Mouse (Mus musculus) retina, postnatal 7 days (tissue): ENCODE results near the gene Eps8l2.

Experiments used
- DNase-seq: peaks from one replicate; pipeline ENCODE4 v3.0.0-alpha.2; 2012; ENCODE audit warnings: low read depth, low spot score

The Eps8l2 gene

GRCm38 (mm10) chr7:141364349-141365048 lies 25.8 kb downstream of the Eps8l2 start:
- no peak for DNase-seq

GRCm38 (mm10) chr7:141365049-141365445 lies 26.4 kb downstream of the Eps8l2 start:
- DNase-seq: no peak

DNA sequence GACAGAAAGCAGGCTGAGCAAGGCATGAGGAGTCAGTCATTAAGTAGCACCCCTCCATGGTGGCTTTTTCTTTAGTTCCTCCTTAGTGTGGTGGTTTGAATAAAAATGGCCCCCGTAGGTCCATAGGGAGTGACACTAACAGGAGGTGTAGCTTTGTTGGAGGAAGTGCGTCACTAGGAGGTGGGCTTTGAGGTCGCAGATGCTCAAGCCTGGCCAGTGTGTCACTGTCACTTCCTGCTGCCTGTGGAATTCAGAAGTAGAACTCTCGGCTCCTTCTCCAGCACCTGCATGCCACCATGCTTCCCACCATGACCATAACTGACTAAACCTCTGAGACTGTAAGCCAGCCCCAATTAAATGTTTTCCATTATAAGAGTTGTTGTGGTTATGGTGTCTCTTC lies 28.7 kb downstream of the Eps8l2 start:
- no peak for DNase-seq

GRCm38 (mm10) chr7:141369918-141370317 lies 31.2 kb downstream of the Eps8l2 start:
- DNase-seq: no peak

- no peak for DNase-seq
Measured at GRCm38 (mm10) chr7:141371942-141372595, 33.4 kb downstream of the Eps8l2 start.

DNA sequence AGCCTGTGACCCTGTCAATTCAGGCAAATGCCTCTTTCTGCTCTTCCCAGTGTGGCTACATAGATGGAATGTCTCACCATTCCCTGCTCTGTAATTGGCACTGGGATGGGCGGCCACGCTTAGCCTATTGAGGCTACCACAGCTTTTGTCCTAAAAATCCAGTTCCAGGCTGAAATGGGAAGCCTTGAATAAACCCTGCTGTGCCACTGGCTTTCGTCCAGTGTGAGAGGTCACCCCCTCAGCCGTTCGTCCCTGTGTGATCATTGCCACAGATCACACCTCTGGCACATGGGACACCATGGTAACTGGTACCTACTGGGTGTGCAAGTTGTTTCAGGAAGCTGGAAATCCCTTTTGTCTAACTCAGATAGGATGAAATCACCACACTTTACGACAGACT lies 34.9 kb downstream of the Eps8l2 start:
- no peak for DNase-seq

- no peak for DNase-seq
Measured at GRCm38 (mm10) chr7:141374399-141374798, 35.7 kb downstream of the Eps8l2 start.

- no peak for DNase-seq
Measured at GRCm38 (mm10) chr7:141379584-141379983, 40.9 kb downstream of the Eps8l2 start.

DNA sequence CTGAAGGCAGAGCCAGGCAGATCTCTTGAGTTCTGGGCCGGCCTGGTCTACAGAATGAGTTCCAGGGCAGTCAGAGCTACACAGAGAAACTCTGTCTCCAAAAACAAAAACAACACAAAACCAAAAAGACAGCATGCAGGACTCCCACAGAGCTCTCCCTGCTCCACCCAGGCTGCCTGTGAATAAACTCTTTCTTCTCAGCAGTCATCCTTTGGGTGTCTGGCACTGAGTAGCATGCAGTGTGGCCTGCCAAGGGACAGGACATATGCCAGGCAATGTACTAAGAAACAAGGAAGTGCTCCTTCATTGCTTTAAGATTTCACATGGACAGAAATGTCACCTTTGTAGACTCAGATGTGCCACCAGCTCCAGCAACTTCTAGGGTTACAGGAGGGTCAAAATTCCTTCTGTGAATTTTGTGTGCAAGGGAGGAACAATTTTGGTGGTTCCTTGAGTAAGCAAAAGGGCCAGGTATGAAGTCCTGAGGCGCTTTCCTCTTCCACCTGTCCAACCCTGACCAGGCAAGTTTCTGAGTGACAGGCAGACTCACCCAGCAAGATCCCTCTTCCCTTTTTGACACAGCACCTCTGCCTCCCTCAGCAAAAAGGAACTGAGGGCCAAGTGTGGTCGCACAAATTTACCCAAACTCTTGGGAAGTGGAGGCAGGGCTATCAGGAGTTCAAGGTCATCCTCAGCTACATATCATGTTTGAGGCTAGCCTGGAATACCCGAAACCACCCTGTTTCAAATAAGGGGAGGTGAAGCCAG lies 42.6 kb downstream of the Eps8l2 start:
- no peak for DNase-seq

GRCm38 (mm10) chr7:141387807-141388486 lies 49.3 kb downstream of the Eps8l2 start:
- no peak for DNase-seq

DNA sequence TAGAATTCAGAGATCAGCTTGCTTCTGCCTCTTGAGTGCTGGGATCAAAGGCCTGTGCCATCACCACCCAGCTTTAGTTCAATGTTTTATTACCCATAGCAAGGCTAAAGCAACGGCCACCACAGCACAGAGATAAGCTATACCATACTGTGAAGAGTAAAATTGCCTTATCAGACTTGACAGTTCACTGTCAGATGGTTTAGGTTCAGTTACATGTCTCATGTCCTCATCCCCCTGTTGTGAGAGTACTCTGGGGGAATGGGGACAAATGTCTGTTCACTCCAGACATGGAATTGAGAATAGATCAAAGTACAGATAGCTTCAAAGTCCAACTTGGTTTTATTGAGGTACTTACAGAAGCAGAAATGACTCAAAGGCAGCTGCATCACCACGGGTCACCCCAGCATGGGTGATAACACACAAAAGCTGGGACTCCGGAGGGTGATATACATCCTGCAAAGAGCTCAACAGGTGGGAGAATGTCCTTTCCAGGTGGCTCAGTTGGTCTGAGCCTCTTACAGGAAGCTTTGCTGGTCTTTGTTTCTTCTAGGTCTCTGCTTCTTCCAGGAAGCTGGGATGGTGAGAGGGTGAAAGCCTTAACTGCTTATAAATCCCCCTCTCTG lies 49.9 kb downstream of the Eps8l2 start:
- no peak for DNase-seq

- DNase-seq: no peak
Measured at GRCm38 (mm10) chr7:141390326-141391259, 51.9 kb downstream of the Eps8l2 start.

DNA sequence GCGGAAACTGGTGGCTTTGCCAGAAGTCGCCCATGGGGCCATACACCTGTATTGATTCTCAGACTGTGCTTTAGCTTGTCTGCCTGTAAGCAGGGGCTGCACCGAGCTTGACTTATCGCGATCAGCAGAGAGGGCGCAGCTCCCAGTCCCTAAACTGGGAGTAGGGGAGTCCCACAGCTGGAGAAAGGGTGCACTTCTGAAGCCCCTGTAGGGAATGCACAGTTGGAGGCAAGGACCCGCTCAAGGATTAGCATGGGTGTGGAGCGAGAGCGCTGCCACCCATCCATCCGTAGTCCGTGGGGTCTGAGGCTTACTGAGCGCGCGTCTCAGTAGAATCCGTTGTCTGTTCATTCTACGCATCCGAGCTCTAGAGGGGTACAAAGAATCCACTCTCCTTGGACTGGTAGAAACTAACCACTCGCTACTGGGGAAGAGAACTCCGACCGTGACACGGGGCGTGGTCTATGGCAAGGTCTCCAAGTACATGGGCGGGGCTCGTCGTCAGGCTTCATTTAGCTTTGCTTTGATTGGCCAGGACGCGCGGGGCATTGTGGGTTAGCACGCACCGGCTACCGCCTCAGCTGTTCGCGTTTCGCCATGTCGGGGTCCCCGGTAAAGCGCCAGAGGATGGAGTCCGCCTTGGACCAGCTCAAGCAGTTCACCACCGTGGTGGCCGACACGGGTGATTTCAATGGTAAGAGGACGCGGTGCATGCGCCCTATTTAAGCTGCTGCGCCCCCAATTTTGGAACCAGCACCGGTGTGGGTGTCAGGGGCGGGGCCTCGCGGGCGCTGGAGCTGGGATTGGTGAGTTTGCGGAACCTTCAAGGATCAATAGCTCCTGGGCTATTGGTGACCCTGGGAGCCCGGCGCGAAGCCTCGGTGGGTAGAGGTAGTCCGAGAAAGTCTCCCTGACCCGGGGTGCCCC lies 53.2 kb downstream of the Eps8l2 start, which contains the start of gene Taldo1:
TSS of gene Taldo1 (plus strand) at position 575 of the 927 bp plus-strand sequence.
- DNase-seq: peak; percentile 84

- DNase-seq: no peak
Measured at GRCm38 (mm10) chr7:141392552-141393222, 54.0 kb downstream of the Eps8l2 start.

DNA sequence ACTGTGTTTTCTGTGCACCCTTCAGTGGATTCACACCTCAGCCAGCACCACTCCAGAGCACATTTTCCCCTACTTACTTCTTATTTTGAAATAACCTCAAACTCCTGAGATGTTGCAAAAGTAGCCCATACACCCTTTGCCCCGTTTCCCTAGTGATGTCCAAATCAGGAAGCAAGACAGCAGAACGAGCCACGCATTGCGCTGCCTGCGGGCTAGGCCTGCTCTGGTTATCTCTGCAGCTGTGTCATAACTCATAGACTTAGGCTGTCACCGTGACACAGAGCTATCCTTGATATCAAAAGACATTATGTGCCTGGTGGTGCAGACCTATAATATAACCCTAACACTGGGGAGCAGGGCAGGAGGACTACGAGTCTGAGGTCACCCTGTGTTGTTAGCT lies 55.5 kb downstream of the Eps8l2 start:
- no peak for DNase-seq

- DNase-seq: peak; percentile 56
Measured at GRCm38 (mm10) chr7:141394771-141395170, 56.1 kb downstream of the Eps8l2 start.

GRCm38 (mm10) chr7:141395348-141395747 lies 56.7 kb downstream of the Eps8l2 start:
- DNase-seq: no peak

GRCm38 (mm10) chr7:141403305-141403704 lies 64.6 kb downstream of the Eps8l2 start:
- no peak for DNase-seq

DNA sequence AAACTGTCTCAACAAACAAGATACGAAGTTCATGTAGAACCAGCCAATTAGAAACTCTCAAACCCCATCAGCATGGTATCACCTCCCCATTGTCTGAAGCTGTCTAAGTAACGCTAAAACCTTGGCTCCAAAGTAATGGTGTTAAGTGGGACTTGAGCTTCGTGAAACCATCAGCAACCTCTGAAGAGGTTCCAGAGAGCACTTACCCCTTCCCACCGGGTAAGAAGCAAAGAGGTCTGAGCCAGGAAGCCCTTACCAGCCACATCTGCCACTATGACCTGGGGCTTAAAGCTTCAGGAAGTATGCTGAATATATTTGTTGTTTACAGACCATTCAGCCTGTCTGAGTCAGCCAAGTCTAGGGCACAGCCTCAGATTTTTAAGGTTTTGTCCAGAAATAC lies 66.8 kb downstream of the Eps8l2 start:
- DNase-seq: no peak
